Mouse (Mus musculus) forebrain, embryonic 14.5 days (tissue): ENCODE data around the gene Zxdc. TPM values are rescaled to one million over a fixed set of nuclear protein-coding genes. Genes with fewer than 3 reads are reported as not detected.

Experiments used
- ATAC-seq: fragments of 200-750 bp; cut with Nextera tagmentation; 2 replicates; pipeline ENCODE4 v1.8.0; 2017; ENCODE audit warnings: mild to moderate bottlenecking, moderate library complexity
- DNase-seq: peaks from one replicate; pipeline ENCODE4 v3.0.0-alpha.2; 2015; ENCODE audit warnings: low spot score
- H3K27ac ChIP-seq: fragments of 300-500 bp; sonication (generic); 2 replicates; pipeline ENCODE4 v1.5.1; 2014; ENCODE audit warnings: low read depth, mild to moderate bottlenecking, control low read depth, low read length, moderate library complexity
- H3K27me3 ChIP-seq: fragments of 300-500 bp; sonication (generic); replicated peaks from 2 replicates; pipeline ENCODE4 v1.6.1; 2014; ENCODE audit warnings: low read length, control low read depth, mixed read lengths; ENCODE audit not compliant: control insufficient read depth, insufficient read depth
- H3K36me3 ChIP-seq: fragments of 300-500 bp; sonication (generic); 2 replicates; pipeline ENCODE4 v1.6.1; 2014; ENCODE audit warnings: low read length, control low read depth; ENCODE audit not compliant: control insufficient read depth, insufficient read depth
- H3K4me1 ChIP-seq: fragments of 300-500 bp; sonication (generic); 2 replicates; pipeline ENCODE4 v1.6.1; 2014; ENCODE audit warnings: antibody characterized with exemption, low read length, control low read depth; ENCODE audit not compliant: control insufficient read depth, insufficient read depth
- H3K4me2 ChIP-seq: fragments of 300-500 bp; sonication (generic); 2 replicates; pipeline ENCODE4 v1.6.1; 2014; ENCODE audit warnings: mild to moderate bottlenecking, control low read depth, low read length
- H3K4me3 ChIP-seq: fragments of 300-500 bp; sonication (generic); 2 replicates; pipeline ENCODE4 v1.5.1; 2014; ENCODE audit warnings: low read depth, low read length, control low read depth
- H3K9ac ChIP-seq: fragments of 300-500 bp; sonication (generic); 2 replicates; pipeline ENCODE4 v1.6.1; 2014; ENCODE audit warnings: mild to moderate bottlenecking, low read length, control low read depth, moderate library complexity
- H3K9me3 ChIP-seq: fragments of 300-500 bp; sonication (generic); replicated peaks from 2 replicates; pipeline ENCODE4 v1.6.1; 2016; ENCODE audit warnings: low read length, control low read depth, mixed read lengths; ENCODE audit not compliant: control insufficient read depth
- WGBS: fragments of 180-500 bp; shearing (Covaris S2); extraction: QIAGEN DNeasy Blood & Tissue Kit; methylation state at CpG from one replicate; pipeline ENCODE4 v1.1.7; 2014; 5-methylcytosine and 5-hydroxymethylcytosine counted together
- polyA plus RNA-seq: library from polyadenylated mRNA; unstranded; fragments of >200 nt; fragmentation: Nextera tagmentation; extraction: Ambion mirVana; gene quantifications from 2 replicates; pipeline ENCODE4 v1.2.1, GENCODE M21; 2014

Zxdc gene
- 13.4 and 14.0 TPM in 2 replicates for polyA plus RNA-seq

DNA sequence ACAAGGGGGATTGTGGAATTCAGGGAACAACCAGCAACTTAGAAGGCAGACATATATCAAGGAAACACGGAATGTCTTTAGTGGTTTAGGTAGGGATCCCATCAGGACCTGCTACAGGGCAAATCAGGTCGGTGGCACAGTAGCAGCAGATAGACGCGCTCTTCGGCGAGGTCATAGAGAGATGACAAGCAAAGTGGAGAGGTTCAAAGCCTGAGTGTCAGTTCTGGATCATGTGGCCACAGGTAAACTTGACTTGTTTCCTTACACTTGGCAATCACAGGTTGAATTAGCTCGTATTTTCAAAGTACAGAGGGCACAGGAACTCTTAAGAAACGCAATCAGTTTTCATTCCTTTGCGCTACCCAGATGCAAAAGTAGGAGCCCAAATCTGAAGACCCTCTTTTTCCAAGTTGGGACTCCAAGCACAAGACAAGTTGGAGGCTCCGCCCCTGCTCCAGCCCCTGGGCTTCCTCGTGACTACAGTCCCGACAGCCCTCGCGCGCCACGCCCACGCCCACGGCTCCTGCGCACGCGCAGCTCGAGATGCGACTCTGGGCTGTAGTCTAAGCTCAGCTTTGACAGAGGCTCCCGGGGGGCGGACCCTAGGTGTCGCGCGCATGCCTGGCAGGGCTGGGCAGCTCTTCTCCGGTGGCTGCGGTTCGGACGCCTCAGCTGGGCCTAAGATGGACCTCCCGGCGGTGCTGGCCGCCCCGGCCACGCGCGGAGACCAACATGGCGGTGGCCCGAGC lies at the start of gene Zxdc:
Gene Zxdc (plus strand): TSS at position 517 of the 749 bp plus-strand sequence.
- Histone ChIP-seq H3K4me3 (peak within 1 kb of the TSS; percentile 95), H3K4me2 (peak within 1 kb of the TSS; percentile 96), H3K9ac (peak within 1 kb of the TSS; percentile 92), H3K9me3 (no peaks in the 10 kb centered on the region), H3K27me3 (no peaks in the 10 kb centered on the region), H3K36me3 (peaks cover 15% of the 10 kb centered on the region), H3K27ac (peak within 1 kb of the TSS; percentile 78), H3K4me1 (peaks cover 17% of the 10 kb centered on the region)
- ATAC-seq (peak; percentile 98), DNase-seq (peak; percentile 99)
- WGBS, result 5% methylated on average over 41 of the region's 41 CpGs

GRCm38 (mm10) chr6:90320429-90320828 lies 48.9 kb upstream of the Zxdc start:
- H3K9me3 ChIP-seq, result no peaks in the 10 kb centered on the region
- H3K9ac ChIP-seq, result no peak overlapping the region
- H3K27ac ChIP-seq, result no peak overlapping the region
- H3K27me3 ChIP-seq, result no peaks in the 10 kb centered on the region; the same call in 1 of the 2 replicates
- H3K4me1 ChIP-seq, result no peaks in the 10 kb centered on the region
- no peak overlapping the region for H3K4me3 ChIP-seq
- ATAC-seq (no peak), DNase-seq (no peak)
- WGBS, result 90% methylated on average over 5 of the region's 5 CpGs
- no peaks in the 10 kb centered on the region for H3K36me3 ChIP-seq
- no peak overlapping the region for H3K4me2 ChIP-seq

- DNase-seq, result no peak
- WGBS, result 54% methylated on average over 4 of the region's 4 CpGs
- no peaks in the 10 kb centered on the region for H3K4me1 ChIP-seq
- no peaks in the 10 kb centered on the region for H3K36me3 ChIP-seq
- H3K9ac ChIP-seq, result no peak overlapping the region
- no peak overlapping the region for H3K4me2 ChIP-seq
- ATAC-seq, result no peak
- no peaks in the 10 kb centered on the region; the same call in 1 of the 2 replicates for H3K27me3 ChIP-seq
- H3K27ac ChIP-seq, result no peak overlapping the region
- no peaks in the 10 kb centered on the region for H3K9me3 ChIP-seq
- H3K4me3 ChIP-seq, result no peak overlapping the region
These were observed 47.5 kb upstream of the Zxdc start for GRCm38 (mm10) chr6:90321811-90322210.

DNA sequence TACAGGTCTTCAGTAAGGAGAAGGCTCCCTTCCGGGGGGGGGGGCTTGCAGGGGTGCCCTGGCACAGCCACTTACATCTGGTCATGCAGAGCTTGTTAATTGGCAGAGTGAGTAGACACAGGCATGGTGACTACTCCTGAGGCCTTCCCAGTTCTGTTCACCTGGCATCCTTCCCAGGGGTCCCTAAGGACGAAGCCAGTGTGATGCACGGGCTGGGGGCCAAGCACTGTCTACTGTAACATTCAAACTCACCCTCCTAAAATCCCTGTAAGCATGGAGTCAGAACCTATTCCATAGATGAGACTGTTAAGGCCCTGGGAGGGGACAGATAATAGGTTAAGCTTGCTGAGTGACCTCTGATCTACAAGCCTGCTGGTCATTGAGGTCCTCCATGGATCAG lies 45.3 kb upstream of the Zxdc start:
- Histone ChIP-seq H3K27ac (no peak overlapping the region), H3K4me2 (no peak overlapping the region), H3K4me3 (no peak overlapping the region), H3K36me3 (no peaks in the 10 kb centered on the region), H3K9me3 (no peaks in the 10 kb centered on the region), H3K27me3 (no peaks in the 10 kb centered on the region; the same call in 1 of the 2 replicates), H3K9ac (no peak overlapping the region), H3K4me1 (no peaks in the 10 kb centered on the region)
- ATAC-seq (0 out of 2 replicates have a peak, but pooled peaks have one; percentile 32), DNase-seq (peak; percentile 18)
- 49% methylated on average over 3 of the region's 3 CpGs for WGBS

DNA sequence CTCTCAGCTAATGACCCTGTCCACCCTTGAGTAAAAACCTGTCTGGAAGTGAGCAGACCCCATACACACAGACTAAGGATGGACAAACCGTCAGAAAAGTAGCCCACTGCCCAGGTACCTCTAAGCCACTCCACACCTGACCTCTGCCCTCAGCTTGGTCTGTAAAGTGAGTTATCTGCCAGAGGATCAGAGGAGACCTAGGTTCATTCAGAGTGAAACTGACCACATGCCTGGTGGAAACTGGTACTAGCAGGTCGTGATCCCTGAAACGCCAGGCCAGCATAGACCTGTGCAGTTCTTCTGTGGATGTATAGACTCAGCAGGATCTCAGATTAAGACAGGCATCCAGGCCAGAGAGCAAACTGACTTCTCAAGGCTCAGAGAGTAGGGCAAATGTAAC lies 44.8 kb upstream of the Zxdc start:
- H3K27me3 ChIP-seq, result no peaks in the 10 kb centered on the region; the same call in 1 of the 2 replicates
- ATAC-seq, result no peak
- no peaks in the 10 kb centered on the region for H3K9me3 ChIP-seq
- no peaks in the 10 kb centered on the region for H3K36me3 ChIP-seq
- H3K9ac ChIP-seq, result no peak overlapping the region
- 73% methylated on average over 3 of the region's 3 CpGs for WGBS
- no peaks in the 10 kb centered on the region for H3K4me1 ChIP-seq
- H3K4me3 ChIP-seq, result no peak overlapping the region
- DNase-seq, result no peak
- 0 out of 2 replicates have a peak overlapping the region, but pooled peaks have one; percentile 18 for H3K4me2 ChIP-seq
- H3K27ac ChIP-seq, result no peak overlapping the region

GRCm38 (mm10) chr6:90324991-90325390 lies 44.3 kb upstream of the Zxdc start, which contains the start of gene Chst13:
Chst13 (minus strand) TSS chr6:90325185.
- no peaks in the 10 kb centered on the region for H3K9me3 ChIP-seq
- H3K27ac ChIP-seq, result no peak within 1 kb of the TSS
- no peaks in the 10 kb centered on the region; the same call in 1 of the 2 replicates for H3K27me3 ChIP-seq
- H3K4me1 ChIP-seq, result no peaks in the 10 kb centered on the region
- DNase-seq (peak; percentile 5), ATAC-seq (no peak)
- 5% methylated on average over 22 of the region's 22 CpGs for WGBS
- no peak within 1 kb of the TSS for H3K4me3 ChIP-seq
- no peak within 1 kb of the TSS for H3K9ac ChIP-seq
- 0 out of 2 replicates have a peak within 1 kb of the TSS, but pooled peaks have one; percentile 18 for H3K4me2 ChIP-seq
- no peaks in the 10 kb centered on the region for H3K36me3 ChIP-seq

- ATAC-seq, result no peak
- 13% methylated on average over 6 of the region's 6 CpGs for WGBS
- Histone ChIP-seq H3K4me3 (no peak overlapping the region), H3K4me2 (no peak overlapping the region), H3K9me3 (no peaks in the 10 kb centered on the region), H3K36me3 (no peaks in the 10 kb centered on the region), H3K27me3 (no peaks in the 10 kb centered on the region; the same call in 1 of the 2 replicates), H3K27ac (no peak overlapping the region), H3K4me1 (no peaks in the 10 kb centered on the region), H3K9ac (no peak overlapping the region)
- peak; percentile 34 for DNase-seq
These were observed 41.6 kb upstream of the Zxdc start for GRCm38 (mm10) chr6:90327670-90328069.

GRCm38 (mm10) chr6:90329953-90330352 lies 39.3 kb upstream of the Zxdc start:
- Histone ChIP-seq H3K27me3 (no peaks in the 10 kb centered on the region; the same call in 1 of the 2 replicates), H3K36me3 (no peaks in the 10 kb centered on the region), H3K27ac (no peak overlapping the region), H3K4me3 (no peak overlapping the region), H3K9me3 (no peaks in the 10 kb centered on the region), H3K4me1 (no peaks in the 10 kb centered on the region), H3K9ac (no peak overlapping the region), H3K4me2 (no peak overlapping the region)
- 17% methylated on average over 1 of the region's 1 CpGs for WGBS
- ATAC-seq (peak; percentile 90), DNase-seq (peak; percentile 84)
